Mouse (Mus musculus) erythroblast, embryonic 14.5 days (primary cell): ENCODE data around the gene Gm49366. TPM values are rescaled to one million over a fixed set of nuclear protein-coding genes. Genes with fewer than 3 reads are reported as not detected.
A peak's percentile ranks its signal among the peaks of the same experiment; 100 is the strongest.

Experiments
- H3K27me3 ChIP-seq: 2 replicates; pipeline ENCODE4 v1.6.1; 2012; ENCODE audit warnings: inconsistent platforms; ENCODE audit not compliant: control insufficient read depth
- H3K36me3 ChIP-seq: 2 replicates; pipeline ENCODE4 v1.6.1; 2012; ENCODE audit warnings: mild to moderate bottlenecking, inconsistent platforms; ENCODE audit not compliant: control insufficient read depth
- H3K4me1 ChIP-seq: 2 replicates; pipeline ENCODE4 v1.6.1; 2012; ENCODE audit warnings: inconsistent platforms; ENCODE audit not compliant: control insufficient read depth
- H3K4me3 ChIP-seq: replicated peaks from 2 replicates; pipeline ENCODE3; 2012; ENCODE audit warnings: moderate library complexity, mild to moderate bottlenecking, inconsistent platforms
- H3K9me3 ChIP-seq: 2 replicates; pipeline ENCODE4 v1.6.1; 2012; ENCODE audit warnings: low read length, inconsistent platforms, mixed read lengths; ENCODE audit not compliant: control insufficient read depth
- GATA1 ChIP-seq: IDR thresholded peaks from 2 replicates; pipeline ENCODE4 v1.6.1; 2012; ENCODE audit warnings: low read length, inconsistent platforms, mixed read lengths
- TAL1 ChIP-seq: IDR thresholded peaks from 3 replicates; pipeline ENCODE4 v1.6.1; 2012; ENCODE audit warnings: low read length, inconsistent platforms, mixed read lengths
- polyA plus RNA-seq: library from polyadenylated mRNA; stranded (reverse); fragments of >175 nt; gene quantifications from 2 replicates; pipeline ENCODE4 v1.2.3, GENCODE M21; 2012

Gm49366 gene
- polyA plus RNA-seq, 1 experiment, result not detected

DNA sequence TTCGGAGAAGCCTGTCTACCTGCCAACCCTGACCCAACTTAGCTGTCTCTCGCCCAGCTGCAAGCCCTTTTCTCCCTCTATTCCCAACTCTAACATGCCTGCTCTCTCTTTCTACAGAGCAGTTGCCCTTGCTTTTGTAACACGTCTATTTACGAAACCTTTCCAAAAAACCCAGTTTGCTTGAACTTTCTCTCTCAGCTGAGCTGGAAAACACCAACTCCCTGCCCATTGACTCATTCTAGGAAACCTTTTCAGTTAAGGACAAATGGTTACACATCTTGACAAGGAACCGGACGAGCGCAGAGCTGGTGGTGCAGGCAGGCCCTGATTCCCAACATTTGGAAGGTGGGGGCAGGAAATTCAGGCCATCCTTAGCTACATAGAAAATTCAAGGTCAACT, 13.9 kb downstream of the Gm49366 start:
- Histone ChIP-seq H3K9me3 (peaks cover 5% of the 10 kb centered on the region), H3K36me3 (no peaks in the 10 kb centered on the region), H3K27me3 (peaks cover 29% of the 10 kb centered on the region), H3K4me1 (no peaks in the 10 kb centered on the region), H3K4me3 (no peak overlapping the region)
- TF ChIP-seq TAL1, result no peak
- TF ChIP-seq GATA1, result no peak

DNA sequence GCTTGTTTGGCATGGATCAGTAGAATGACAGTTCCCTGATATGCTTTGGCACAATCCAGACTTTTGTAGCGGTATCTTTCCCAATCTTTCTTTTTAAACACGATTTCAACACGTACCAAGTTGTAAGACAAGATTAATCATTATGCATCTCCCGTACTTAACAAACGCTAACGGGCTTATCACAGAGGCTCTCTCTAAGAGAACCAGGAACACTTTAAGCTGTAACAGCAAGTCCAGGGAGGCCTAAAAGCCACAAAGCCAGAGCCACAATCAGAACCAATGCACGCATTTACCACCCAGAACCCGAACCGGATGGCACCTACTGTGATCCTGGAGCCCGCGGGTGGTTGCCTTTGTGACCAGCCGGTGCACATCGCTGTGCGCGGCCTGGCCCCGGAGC, 14.4 kb downstream of the Gm49366 start:
- Histone ChIP-seq H3K9me3 (peaks cover 4% of the 10 kb centered on the region), H3K27me3 (peaks cover 29% of the 10 kb centered on the region), H3K4me1 (no peaks in the 10 kb centered on the region), H3K4me3 (peak overlapping the region; percentile 23), H3K36me3 (no peaks in the 10 kb centered on the region)
- TF ChIP-seq TAL1 (no peak), GATA1 (no peak)

DNA sequence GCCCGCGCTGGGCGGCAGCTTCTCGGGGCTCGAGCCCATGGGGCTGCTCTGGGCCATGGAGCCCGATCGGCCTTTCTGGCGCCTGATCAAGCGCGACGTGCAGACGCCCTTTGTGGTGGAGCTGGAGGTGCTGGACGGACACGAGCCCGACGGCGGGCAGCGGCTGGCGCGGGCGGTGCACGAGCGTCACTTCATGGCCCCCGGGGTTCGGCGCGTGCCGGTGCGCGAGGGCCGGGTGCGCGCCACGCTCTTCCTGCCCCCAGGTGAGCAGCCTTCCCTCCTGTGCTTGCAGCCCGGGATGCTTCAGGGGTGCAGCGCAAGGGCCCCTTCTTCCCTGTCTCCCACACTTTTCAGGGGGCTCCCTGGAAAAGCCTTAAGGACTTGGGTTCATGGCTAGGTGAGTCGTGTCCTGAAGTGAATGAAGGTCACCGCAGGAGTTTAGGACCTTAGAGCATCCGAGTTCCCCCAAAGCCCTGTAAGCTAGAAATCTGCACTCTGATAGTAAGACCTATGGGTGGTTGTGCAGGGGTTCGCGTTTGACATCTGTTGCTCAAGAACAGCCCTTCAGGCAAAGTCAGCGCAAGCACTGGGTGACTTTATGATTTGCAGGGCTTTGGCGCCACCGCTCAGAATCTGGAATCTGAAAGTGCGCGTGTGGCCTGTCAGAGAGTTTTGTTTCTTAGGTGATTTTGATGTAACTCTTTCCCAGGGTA, 15.1 kb downstream of the Gm49366 start:
- no peaks in the 10 kb centered on the region for H3K36me3 ChIP-seq
- H3K4me1 ChIP-seq, result no peaks in the 10 kb centered on the region
- H3K4me3 ChIP-seq, result peak overlapping the region; percentile 38
- H3K9me3 ChIP-seq, result no peaks in the 10 kb centered on the region
- peaks cover 29% of the 10 kb centered on the region for H3K27me3 ChIP-seq
- TF ChIP-seq TAL1 (no peak), GATA1 (no peak)

DNA sequence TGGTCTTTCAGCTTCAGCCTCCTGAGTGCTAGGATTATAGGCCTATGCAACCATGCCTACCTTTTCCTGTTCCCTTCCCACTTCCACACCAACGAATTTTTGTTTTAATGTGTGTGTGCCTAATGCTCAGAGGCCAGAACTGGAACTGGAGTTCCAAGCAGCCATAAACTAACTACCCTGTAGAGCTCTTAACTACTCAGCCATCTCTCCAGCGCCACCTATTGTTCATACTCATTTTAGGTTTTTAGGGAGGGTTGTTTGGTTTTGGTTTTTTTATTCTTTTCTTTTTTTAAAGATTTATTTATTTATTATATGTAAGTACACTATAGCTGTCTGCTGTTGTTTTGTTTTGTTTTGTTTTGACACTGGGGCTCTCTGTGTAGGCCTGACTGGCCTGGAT, 22.2 kb downstream of the Gm49366 start:
- no peak for TF ChIP-seq GATA1
- no peak for TF ChIP-seq TAL1
- H3K27me3 ChIP-seq, result no peaks in the 10 kb centered on the region
- H3K4me1 ChIP-seq, result no peaks in the 10 kb centered on the region
- H3K36me3 ChIP-seq, result no peaks in the 10 kb centered on the region
- no peaks in the 10 kb centered on the region for H3K9me3 ChIP-seq
- no peak overlapping the region for H3K4me3 ChIP-seq

DNA sequence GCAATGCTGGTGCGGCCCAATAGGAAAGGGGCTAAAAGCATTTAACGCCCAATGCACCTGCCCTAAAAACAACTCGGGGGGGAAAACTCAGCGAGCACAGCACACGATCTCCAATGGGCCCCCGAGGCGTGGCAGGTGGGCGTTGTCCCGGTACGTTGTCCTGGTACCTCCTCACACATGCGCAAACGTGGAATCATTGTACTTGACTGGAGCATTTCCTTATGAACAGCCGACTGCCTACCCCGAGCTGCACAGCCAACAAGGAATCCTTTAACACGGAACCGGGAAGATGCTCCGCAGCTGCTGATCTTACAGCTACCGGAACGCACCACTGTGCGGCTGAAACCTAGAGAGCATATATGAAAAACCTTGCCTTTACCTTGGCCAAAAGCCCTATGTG, 23.6 kb downstream of the Gm49366 start:
- H3K27me3 ChIP-seq, result peaks cover 5% of the 10 kb centered on the region
- H3K4me3 ChIP-seq, result no peak overlapping the region
- no peaks in the 10 kb centered on the region for H3K9me3 ChIP-seq
- H3K4me1 ChIP-seq, result no peaks in the 10 kb centered on the region
- no peaks in the 10 kb centered on the region for H3K36me3 ChIP-seq
- TF ChIP-seq TAL1, result no peak
- TF ChIP-seq GATA1, result no peak

DNA sequence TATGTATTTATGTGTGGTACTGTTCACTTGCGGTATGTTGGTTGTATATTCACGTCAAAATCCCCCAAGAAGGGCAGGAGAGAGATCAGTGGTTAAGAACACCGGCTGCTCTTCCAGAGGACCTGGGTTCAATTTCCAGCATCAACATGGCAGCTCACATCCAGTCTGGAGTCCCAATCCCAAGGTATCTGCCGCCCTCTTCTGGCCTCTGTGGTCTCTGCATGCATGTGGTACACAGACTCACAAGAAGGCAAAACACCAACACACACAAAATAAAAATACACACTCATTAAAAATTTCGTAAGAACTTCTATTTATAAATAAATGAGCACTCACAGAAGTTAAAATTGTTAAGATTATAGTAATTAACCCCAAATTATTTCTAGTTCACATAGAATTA, 24.5 kb downstream of the Gm49366 start:
- Histone ChIP-seq H3K9me3 (no peaks in the 10 kb centered on the region), H3K4me1 (no peaks in the 10 kb centered on the region), H3K27me3 (peaks cover 10% of the 10 kb centered on the region), H3K36me3 (no peaks in the 10 kb centered on the region), H3K4me3 (no peak overlapping the region)
- TF ChIP-seq GATA1, result no peak
- no peak for TF ChIP-seq TAL1

DNA sequence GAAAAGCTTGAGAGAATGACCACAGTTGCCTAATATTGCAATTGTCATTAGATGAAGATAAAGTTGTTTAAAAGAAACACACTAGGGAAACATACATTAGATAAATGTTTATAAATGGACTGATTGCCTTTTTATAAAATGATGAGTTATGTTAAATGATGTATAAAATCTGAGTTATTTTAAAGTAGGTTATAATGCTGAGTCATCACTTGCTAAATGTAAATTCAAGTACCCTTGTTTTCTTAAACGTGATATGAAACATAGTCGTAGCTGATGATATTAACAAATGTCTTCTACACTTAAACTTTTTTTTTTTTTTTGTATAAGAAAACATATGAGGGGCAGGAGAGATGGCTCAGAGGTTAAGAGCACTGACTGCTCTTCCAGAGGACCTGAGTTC, 25.1 kb downstream of the Gm49366 start:
- H3K4me3 ChIP-seq, result no peak overlapping the region
- no peak for TF ChIP-seq TAL1
- TF ChIP-seq GATA1, result no peak
- peaks cover 16% of the 10 kb centered on the region for H3K27me3 ChIP-seq
- H3K4me1 ChIP-seq, result no peaks in the 10 kb centered on the region
- no peaks in the 10 kb centered on the region for H3K36me3 ChIP-seq
- H3K9me3 ChIP-seq, result no peaks in the 10 kb centered on the region

DNA sequence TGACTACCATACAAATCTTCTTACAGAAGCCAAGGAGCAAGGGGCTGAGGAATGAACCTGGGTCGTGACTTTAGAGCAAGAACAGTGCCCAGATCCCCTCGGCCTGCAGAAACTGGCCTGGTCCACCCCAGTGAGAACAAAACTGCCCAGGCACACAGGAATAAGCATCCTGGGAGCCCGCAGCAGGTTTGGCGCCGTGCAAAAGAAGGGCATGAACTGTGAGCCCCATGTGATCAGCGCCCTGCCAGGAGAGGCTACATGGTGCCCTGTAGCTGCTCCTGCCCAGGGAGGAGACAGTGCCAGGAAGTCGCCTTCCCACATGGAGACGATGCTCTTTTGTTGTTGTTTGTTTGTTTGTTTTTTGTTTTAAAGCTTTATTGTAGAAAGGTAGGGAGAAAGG, 25.9 kb downstream of the Gm49366 start:
- Histone ChIP-seq H3K4me1 (no peaks in the 10 kb centered on the region), H3K4me3 (no peak overlapping the region)
- no peak for TF ChIP-seq TAL1
- TF ChIP-seq GATA1, result no peak

DNA sequence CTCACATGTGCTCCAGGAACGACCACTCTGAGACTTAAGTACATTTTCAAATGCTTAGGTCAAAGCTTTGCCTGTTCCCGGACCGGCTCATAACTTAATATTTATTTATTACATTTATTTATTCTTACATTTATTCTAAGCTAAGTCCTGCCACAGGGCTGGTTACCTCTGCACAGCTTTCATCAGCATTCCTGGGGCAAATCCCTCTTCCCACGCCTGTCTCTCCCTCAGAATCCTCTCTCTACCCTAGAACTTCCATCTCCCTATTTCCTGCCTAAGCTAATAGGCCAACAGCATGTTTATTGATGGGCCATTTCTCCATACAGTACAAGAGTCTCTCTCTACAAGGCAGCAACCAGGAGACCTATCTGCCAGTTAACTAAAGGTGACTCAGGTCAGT, 29.0 kb downstream of the Gm49366 start:
- Histone ChIP-seq H3K27me3 (peaks cover 44% of the 10 kb centered on the region), H3K36me3 (no peaks in the 10 kb centered on the region), H3K4me1 (no peaks in the 10 kb centered on the region), H3K4me3 (no peak overlapping the region), H3K9me3 (no peaks in the 10 kb centered on the region)
- TF ChIP-seq GATA1 (no peak), TAL1 (no peak)

More for the DNA sequence above, 25.9 kb downstream of the Gm49366 start:
- no peaks in the 10 kb centered on the region for H3K9me3 ChIP-seq
- H3K36me3 ChIP-seq, result no peaks in the 10 kb centered on the region
- peaks cover 24% of the 10 kb centered on the region for H3K27me3 ChIP-seq

DNA sequence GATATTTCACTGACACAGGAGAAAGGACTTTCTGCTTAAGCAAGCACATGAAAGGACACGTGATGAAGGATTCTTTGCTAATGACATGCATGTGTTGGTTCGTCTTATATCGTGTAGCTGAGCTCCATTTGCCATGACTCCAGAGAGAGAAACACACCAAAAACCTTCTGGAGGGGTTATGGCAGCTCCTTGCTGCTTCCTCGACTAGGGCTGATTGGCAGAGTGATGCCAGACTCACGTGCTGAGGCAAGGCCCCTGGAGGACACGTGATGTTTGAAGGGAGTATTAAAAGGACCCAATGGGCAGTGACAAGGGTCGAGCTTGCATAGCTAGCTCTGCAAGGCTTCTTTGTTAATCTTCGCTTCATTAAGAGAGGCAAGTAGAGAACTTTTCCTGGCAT, 29.6 kb downstream of the Gm49366 start:
- no peak for TF ChIP-seq GATA1
- TF ChIP-seq TAL1, result no peak
- Histone ChIP-seq H3K4me1 (no peaks in the 10 kb centered on the region), H3K4me3 (no peak overlapping the region), H3K36me3 (no peaks in the 10 kb centered on the region), H3K27me3 (peaks cover 44% of the 10 kb centered on the region), H3K9me3 (no peaks in the 10 kb centered on the region)
